Mouse (Mus musculus) embryo, embryonic 11.5 days (tissue): ENCODE measurements around the gene Lpp.

Experiments used
- DNase-seq: peaks from one replicate; pipeline ENCODE4 v3.0.0-alpha.2; 2012; ENCODE audit warnings: low read depth, low spot score

Gene Lpp

GRCm38 (mm10) chr16:24678942-24679341, 285.6 kb downstream of the Lpp start:
- no peak for DNase-seq

- no peak for DNase-seq
Measured at GRCm38 (mm10) chr16:24695062-24695461, 301.8 kb downstream of the Lpp start.

GRCm38 (mm10) chr16:24704215-24704614, 310.9 kb downstream of the Lpp start:
- no peak for DNase-seq

- no peak for DNase-seq
Measured at GRCm38 (mm10) chr16:24723641-24724040, 330.3 kb downstream of the Lpp start.

GRCm38 (mm10) chr16:24732751-24733150, 339.4 kb downstream of the Lpp start:
- DNase-seq: no peak

DNA sequence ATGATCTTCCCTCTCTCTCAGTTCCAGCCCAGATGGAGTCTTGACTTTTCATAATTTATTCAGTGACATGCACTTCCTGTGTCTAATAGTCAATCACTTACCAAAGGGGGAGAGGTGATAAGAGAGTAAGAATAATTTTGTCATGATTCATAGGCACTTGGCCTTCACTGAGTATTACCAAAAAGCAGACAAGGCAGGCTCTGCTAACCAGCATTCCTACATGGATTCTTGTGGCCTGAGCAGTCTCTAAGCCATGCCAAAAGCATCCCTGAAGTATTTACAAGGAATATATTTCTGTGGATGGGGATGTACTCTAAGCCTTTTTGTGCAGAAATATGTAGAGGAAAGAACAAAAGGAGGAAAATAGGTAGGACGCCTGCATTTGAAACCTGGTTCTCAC, 340.0 kb downstream of the Lpp start:
- DNase-seq: no peak

GRCm38 (mm10) chr16:24735754-24736153, 342.4 kb downstream of the Lpp start:
- no peak for DNase-seq

DNA sequence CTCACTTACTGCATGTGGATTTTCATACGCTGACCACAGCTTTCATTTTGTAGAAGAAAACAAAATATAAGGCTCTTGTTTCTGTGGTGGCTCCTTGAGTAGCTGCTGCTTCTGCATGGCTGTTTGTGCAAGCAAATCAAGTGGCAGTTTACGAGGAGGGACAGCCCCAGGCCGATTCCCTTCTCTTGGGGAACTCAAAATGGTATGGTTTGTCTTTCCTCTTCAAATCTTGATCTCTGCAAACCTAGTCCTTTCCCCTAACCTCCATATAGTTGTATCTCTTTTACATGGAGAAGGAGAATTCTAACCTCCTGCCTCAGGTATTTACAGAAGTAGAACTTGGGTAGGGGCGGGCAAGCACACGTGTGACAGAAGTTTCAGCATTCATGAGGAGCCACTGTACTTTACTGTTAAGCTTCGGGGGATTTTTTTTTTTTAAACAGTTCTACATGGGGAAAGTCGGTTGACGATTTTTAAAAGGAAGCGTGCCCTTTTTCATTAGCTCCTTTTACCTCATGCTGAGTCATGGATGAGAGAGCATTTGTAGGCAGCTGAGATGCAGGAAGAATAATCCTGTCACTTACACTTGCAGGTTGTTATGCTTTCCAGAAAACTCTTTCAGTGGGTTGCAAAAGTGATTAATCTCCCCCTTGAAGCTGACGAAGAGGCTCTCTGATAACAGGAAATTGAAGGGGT, 344.2 kb downstream of the Lpp start:
- DNase-seq: no peak

GRCm38 (mm10) chr16:24740714-24741113, 347.4 kb downstream of the Lpp start:
- no peak for DNase-seq

DNA sequence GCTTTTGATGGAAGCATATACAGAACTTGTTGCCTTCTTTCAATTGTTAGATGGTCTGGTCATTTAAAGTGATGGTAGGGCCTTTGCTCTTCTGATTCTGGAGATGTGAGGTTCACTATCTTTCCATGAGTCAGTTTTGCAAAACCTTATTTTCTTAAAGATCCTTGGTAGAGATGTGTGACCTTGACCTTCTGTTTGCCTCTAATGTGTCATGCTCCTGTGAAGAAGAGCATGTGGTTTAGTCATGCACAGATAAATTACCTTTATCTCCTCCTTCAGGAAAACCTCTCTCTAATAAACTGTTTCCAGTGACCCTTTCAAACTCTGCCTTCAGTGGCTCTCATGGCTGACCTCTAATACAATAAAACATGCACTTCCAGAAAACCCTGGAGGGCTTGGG, 356.5 kb downstream of the Lpp start:
- DNase-seq: no peak

- DNase-seq: no peak
Measured at GRCm38 (mm10) chr16:24756141-24756540, 362.8 kb downstream of the Lpp start.

DNA sequence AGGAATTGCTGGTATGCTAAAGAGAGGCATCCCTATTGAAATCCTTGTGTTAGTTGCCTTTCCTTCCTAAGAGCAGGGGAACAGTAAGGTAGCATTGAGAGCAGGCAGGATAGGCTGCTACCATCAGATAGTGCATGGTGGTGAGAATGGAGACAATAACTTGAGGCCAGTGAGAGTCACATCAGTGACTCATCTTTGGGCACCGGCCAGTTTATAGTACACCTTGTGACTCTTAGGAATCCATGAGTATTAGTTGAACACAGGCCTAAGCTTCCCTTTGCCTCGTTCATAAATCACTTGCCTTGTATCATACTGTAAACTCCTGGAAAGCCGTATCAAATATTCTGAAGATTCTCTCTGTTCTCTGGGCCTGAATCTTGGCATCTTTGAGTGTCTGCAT, 372.7 kb downstream of the Lpp start:
- DNase-seq: no peak

- DNase-seq: no peak
Measured at GRCm38 (mm10) chr16:24766596-24766995, 373.3 kb downstream of the Lpp start.

GRCm38 (mm10) chr16:24777053-24777452, 383.7 kb downstream of the Lpp start:
- DNase-seq: no peak

DNA sequence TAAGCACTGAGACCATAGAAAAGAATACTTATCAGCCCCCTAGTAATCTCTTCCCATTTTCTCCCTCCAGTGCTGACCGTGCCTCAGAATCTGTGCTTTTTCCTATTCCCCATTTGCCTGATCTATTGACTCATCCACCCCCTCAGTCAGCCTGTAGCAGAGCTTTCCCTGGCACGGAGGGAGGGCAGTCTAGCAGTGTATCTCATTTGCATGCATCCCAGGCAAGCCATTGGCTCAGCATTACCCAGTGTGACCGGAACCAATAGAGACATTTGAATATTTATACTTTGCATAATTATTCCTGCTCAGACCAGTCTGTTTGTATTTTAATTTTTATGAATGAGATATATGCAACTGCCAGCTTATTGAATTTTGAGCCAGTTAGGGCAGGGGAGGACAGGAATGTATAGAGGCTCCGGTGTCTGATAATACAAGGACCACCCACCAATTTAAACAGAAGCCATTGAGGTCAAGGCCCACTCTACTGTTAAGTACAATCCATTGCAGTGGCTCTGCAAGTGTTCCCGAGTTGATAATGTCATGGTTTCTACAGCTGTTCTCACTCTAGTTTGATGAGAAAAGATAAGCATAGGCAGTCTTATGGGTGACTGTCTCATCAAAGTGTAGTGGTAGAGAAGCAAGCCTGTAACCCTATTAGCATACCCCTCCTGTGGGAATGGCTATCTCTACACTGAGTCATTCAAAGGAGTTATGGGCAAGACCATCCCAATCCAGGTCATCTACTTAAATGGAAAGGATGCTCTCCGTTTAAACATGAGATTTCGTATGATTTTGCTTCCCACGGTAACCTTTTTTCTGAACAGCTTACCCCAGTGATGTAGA, 385.3 kb downstream of the Lpp start:
- DNase-seq: no peak

GRCm38 (mm10) chr16:24780545-24780944, 387.2 kb downstream of the Lpp start:
- no peak for DNase-seq

GRCm38 (mm10) chr16:24781922-24782321, 388.6 kb downstream of the Lpp start:
- DNase-seq: no peak

- no peak for DNase-seq
Measured at GRCm38 (mm10) chr16:24785651-24786050, 392.3 kb downstream of the Lpp start.

GRCm38 (mm10) chr16:24788973-24789372, 395.7 kb downstream of the Lpp start:
- no peak for DNase-seq

GRCm38 (mm10) chr16:24791387-24791786, 398.1 kb downstream of the Lpp start:
- no peak for DNase-seq

DNA sequence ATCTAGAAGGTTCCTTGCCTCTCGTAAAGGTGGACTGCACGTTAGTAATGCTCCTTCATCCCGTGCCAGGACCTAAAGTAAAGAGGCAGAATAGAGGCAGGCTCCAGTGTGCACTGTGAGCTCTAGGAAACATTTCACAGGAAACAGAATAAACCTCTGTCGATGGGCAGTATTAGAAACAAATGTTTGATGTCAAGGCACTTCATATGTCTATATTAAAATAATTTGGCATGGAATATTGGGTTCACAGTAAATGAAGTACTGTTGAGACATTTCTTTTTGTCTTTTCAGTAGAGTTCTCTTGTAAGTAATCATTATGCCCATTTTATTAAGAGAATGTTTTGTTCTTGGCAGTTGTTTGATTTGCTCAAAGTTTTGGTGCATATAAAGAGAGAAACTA, 398.7 kb downstream of the Lpp start:
- DNase-seq: no peak

DNA sequence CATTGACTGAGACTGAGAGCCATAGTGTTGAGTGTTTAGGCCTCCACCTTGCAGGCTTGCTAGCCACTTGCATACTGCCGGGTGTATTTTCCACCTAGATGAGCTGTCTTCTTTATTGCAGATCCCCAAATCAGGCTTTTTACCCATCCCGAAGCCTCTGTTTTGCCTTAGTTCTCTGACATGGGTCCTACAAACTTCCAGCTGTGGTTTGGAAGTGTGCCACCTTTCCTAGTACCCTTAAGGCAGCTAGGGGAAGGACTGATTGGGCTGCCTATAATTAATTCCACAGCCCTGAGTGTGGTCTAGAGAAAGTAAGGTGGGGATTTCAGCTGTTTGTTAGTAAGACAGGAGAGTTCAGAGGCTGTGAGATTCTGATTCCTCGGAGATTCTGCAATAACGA, 399.5 kb downstream of the Lpp start:
- no peak for DNase-seq

DNA sequence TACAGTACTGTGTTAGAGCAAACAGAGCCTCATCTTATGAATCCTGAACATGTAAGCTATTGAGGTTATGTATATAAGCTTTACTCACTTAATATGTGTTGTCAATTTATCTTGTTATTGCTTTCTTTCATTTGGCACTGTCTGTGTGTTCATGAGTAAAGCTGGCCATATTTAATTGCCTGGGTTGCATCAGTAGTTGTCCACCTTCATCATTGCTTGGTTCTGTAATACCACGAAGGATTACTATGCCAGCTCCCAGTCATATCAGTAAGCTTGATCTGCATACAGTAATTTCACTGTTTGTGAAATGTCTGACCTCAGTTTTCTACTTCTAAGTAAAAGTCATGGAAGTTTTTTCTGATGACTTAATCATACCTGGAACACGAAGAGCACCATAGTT, 401.4 kb downstream of the Lpp start:
- DNase-seq: no peak
